Mouse (Mus musculus) intestine, embryonic 15.5 days (tissue): ENCODE data around the gene Rbm4. TPM values are rescaled to one million over a fixed set of nuclear protein-coding genes. Genes with fewer than 3 reads are reported as not detected.

Experiments
- polyA plus RNA-seq: library from polyadenylated mRNA; unstranded; fragments of >200 nt; fragmentation: Nextera tagmentation; extraction: Ambion mirVana; gene quantifications from 2 replicates; pipeline ENCODE4 v1.2.1, GENCODE M21; 2015

Rbm4 gene
- polyA plus RNA-seq, 1 experiment from 2014 or later, result 43.8 TPM

Other genes with a start within 250 kb of the Rbm4 start
- gene Lrfn4, start 178.2 kb downstream of the Rbm4 start, polyA plus RNA-seq, result 6.5 and 7.8 TPM in 2 replicates
- gene Rce1, start 168.3 kb downstream of the Rbm4 start, polyA plus RNA-seq, result 61.5 and 68.8 TPM in 2 replicates
- 1.4 and 2.7 TPM in 2 replicates for gene Gm960, start 95.2 kb downstream of the Rbm4 start, polyA plus RNA-seq
- 1.4 and 1.7 TPM in 2 replicates for gene Sptbn2, start 82.7 kb downstream of the Rbm4 start, polyA plus RNA-seq
- gene Rbm4b, start 37.4 kb downstream of the Rbm4 start, polyA plus RNA-seq, result 47.1 and 47.4 TPM in 2 replicates
- gene Gm21992, start 17.7 kb upstream of the Rbm4 start, polyA plus RNA-seq, result 32.4 and 35.3 TPM in 2 replicates
- gene Rbm14, start 17.7 kb upstream of the Rbm4 start, polyA plus RNA-seq, result 73.6 and 80.0 TPM in 2 replicates
- gene Ccs, start 45.4 kb upstream of the Rbm4 start, polyA plus RNA-seq, result 51.3 and 56.7 TPM in 2 replicates
- not detected in 2 replicates for gene Ccdc87, start 45.5 kb upstream of the Rbm4 start, polyA plus RNA-seq
- gene Ctsf, start 61.2 kb upstream of the Rbm4 start, polyA plus RNA-seq, result 25.2 and 26.3 TPM in 2 replicates
- gene Actn3, start 84.0 kb upstream of the Rbm4 start, polyA plus RNA-seq, result 1.2 and 1.7 TPM in 2 replicates
- 9.8 and 10.3 TPM in 2 replicates for gene Zdhhc24, start 84.8 kb upstream of the Rbm4 start, polyA plus RNA-seq
- 2.3 TPM in 2 replicates for gene Bbs1, start 112.7 kb upstream of the Rbm4 start, polyA plus RNA-seq
- 126 and 135 TPM in 2 replicates for gene Dpp3, start 134.4 kb upstream of the Rbm4 start, polyA plus RNA-seq
- 2.0 and 2.4 TPM in 2 replicates for gene Peli3, start 149.2 kb upstream of the Rbm4 start, polyA plus RNA-seq
- 102 and 116 TPM in 2 replicates for gene Mrpl11, start 168.2 kb upstream of the Rbm4 start, polyA plus RNA-seq
- 0.21 and 0.24 TPM in 2 replicates for gene Npas4, start 196.4 kb upstream of the Rbm4 start, polyA plus RNA-seq
- 4.6 and 4.9 TPM in 2 replicates for gene Slc29a2, start 230.0 kb upstream of the Rbm4 start, polyA plus RNA-seq
- 36.1 and 36.2 TPM in 2 replicates for gene B4gat1, start 244.9 kb upstream of the Rbm4 start, polyA plus RNA-seq
- gene AC124502.3, start 245.0 kb upstream of the Rbm4 start, polyA plus RNA-seq, result 2.4 and 2.8 TPM in 2 replicates
- 37.5 and 44.7 TPM in 2 replicates for gene Brms1, start 247.5 kb upstream of the Rbm4 start, polyA plus RNA-seq